Mouse (Mus musculus): ENCODE data around the gene Cntd1.
A peak's percentile ranks its signal among the peaks of the same experiment; 100 is the strongest.

Cntd1 gene

GRCm38 (mm10) chr11:101278223-101279192, at the start of gene Cntd1, which contains the start of gene Coa3:
TSS of gene Cntd1 (plus strand) at chr11:101279012.
TSS of gene Coa3 (minus strand) at chr11:101279114.
- peak; percentile 99 for DNase-seq

GRCm38 (mm10) chr11:101229361-101229900, 49.4 kb upstream of the Cntd1 start:
- peak; percentile 95 for DNase-seq

- peak; percentile 99 for DNase-seq
Observed at GRCm38 (mm10) chr11:101230061-101230511, 48.7 kb upstream of the Cntd1 start.

- DNase-seq, result no peak
Observed at GRCm38 (mm10) chr11:101230526-101230925, 48.3 kb upstream of the Cntd1 start.

- peak; percentile 100 for DNase-seq
Observed at GRCm38 (mm10) chr11:101230991-101231871, 47.6 kb upstream of the Cntd1 start.

GRCm38 (mm10) chr11:101232010-101232839, 46.6 kb upstream of the Cntd1 start:
- DNase-seq, result peak; percentile 98

GRCm38 (mm10) chr11:101233240-101233639, 45.6 kb upstream of the Cntd1 start:
- DNase-seq, result no peak

- DNase-seq, result no peak
Observed at GRCm38 (mm10) chr11:101234124-101234523, 44.7 kb upstream of the Cntd1 start.

GRCm38 (mm10) chr11:101235429-101235828, 43.4 kb upstream of the Cntd1 start:
- DNase-seq, result no peak

- DNase-seq, result peak; percentile 89
Observed at GRCm38 (mm10) chr11:101236782-101237181, 42.0 kb upstream of the Cntd1 start.

- DNase-seq, result peak; percentile 95
Observed at GRCm38 (mm10) chr11:101238071-101238647, 40.7 kb upstream of the Cntd1 start.

GRCm38 (mm10) chr11:101245071-101245470, 33.7 kb upstream of the Cntd1 start:
- DNase-seq, result peak; percentile 98

GRCm38 (mm10) chr11:101245855-101246701, 32.7 kb upstream of the Cntd1 start, which contains the start of gene Ramp2:
TSS of gene Ramp2 (plus strand) at chr11:101246028.
- peak; percentile 99 for DNase-seq

- DNase-seq, result no peak
Observed at GRCm38 (mm10) chr11:101246702-101247012, 32.2 kb upstream of the Cntd1 start.

GRCm38 (mm10) chr11:101247521-101248030, 31.2 kb upstream of the Cntd1 start:
- peak; percentile 94 for DNase-seq

GRCm38 (mm10) chr11:101248258-101248994, 30.4 kb upstream of the Cntd1 start:
- peak; percentile 99 for DNase-seq

GRCm38 (mm10) chr11:101251031-101251430, 27.8 kb upstream of the Cntd1 start:
- no peak for DNase-seq

- peak; percentile 89 for DNase-seq
Observed at GRCm38 (mm10) chr11:101252941-101253340, 25.9 kb upstream of the Cntd1 start.

GRCm38 (mm10) chr11:101253613-101254389, 25.0 kb upstream of the Cntd1 start, which contains the start of gene Vps25:
TSS of gene Vps25 (plus strand) at chr11:101253707.
- DNase-seq, result peak; percentile 98
